Mouse (Mus musculus) hindbrain, embryonic 10.5 days (tissue): ENCODE results near the gene Apba2. TPM values are rescaled to one million over a fixed set of nuclear protein-coding genes. Genes with fewer than 3 reads are reported as not detected.
A peak's percentile ranks its signal among the peaks of the same experiment; 100 is the strongest.

Experiments used
- DNase-seq: peaks from one replicate; pipeline ENCODE4 v3.0.0-alpha.2; 2017; ENCODE audit warnings: low spot score
- H3K27ac ChIP-seq: fragments of 300-500 bp; sonication (generic); 2 replicates; pipeline ENCODE4 v1.5.1; 2016; ENCODE audit warnings: mild to moderate bottlenecking, moderate library complexity
- H3K27me3 ChIP-seq: fragments of 300-500 bp; sonication (generic); 2 replicates; pipeline ENCODE4 v1.6.1; 2016; ENCODE audit warnings: mild to moderate bottlenecking; ENCODE audit not compliant: poor library complexity, insufficient read depth, severe bottlenecking
- H3K36me3 ChIP-seq: fragments of 300-500 bp; sonication (generic); 2 replicates; pipeline ENCODE4 v1.6.1; 2016; ENCODE audit warnings: mild to moderate bottlenecking, moderate library complexity
- H3K4me1 ChIP-seq: fragments of 300-500 bp; sonication (generic); replicated peaks from 2 replicates; pipeline ENCODE4 v1.6.1; 2016; ENCODE audit warnings: mild to moderate bottlenecking
- H3K4me3 ChIP-seq: fragments of 300-500 bp; sonication (generic); 2 replicates; pipeline ENCODE4 v1.5.1; 2016; ENCODE audit warnings: mild to moderate bottlenecking, moderate library complexity
- H3K9me3 ChIP-seq: fragments of 300-500 bp; sonication (generic); 2 replicates; pipeline ENCODE4 v1.6.1; 2016; ENCODE audit warnings: mild to moderate bottlenecking, moderate library complexity
- WGBS: fragments of 180-500 bp; shearing (Covaris S2); methylation state at CpG from one replicate; pipeline ENCODE4 v1.1.7; 2016; 5-methylcytosine and 5-hydroxymethylcytosine counted together
- polyA plus RNA-seq: library from polyadenylated mRNA; unstranded; fragments of >200 nt; fragmentation: Nextera tagmentation; extraction: Ambion mirVana; gene quantifications from 2 replicates; pipeline ENCODE4 v1.2.1, GENCODE M21; 2016

Apba2 gene
- polyA plus RNA-seq, 1 experiment from 2014 or later, result 88.9 TPM

GRCm38 (mm10) chr7:64729785-64730184 lies 228.3 kb downstream of the Apba2 start:
- Histone ChIP-seq H3K27ac (no peak overlapping the region), H3K9me3 (no peaks in the 10 kb centered on the region), H3K36me3 (no peaks in the 10 kb centered on the region), H3K27me3 (no peaks in the 10 kb centered on the region), H3K4me1 (0 out of 2 replicates have a peak, but pooled peaks cover 7% of the 10 kb centered on the region), H3K4me3 (no peak overlapping the region)
- peak; percentile 73 for DNase-seq
- WGBS, result 31% methylated on average over 7 of the region's 7 CpGs

- DNase-seq, result peak; percentile 36
- peaks cover 32% of the 10 kb centered on the region for H3K4me1 ChIP-seq
- peaks cover 21% of the 10 kb centered on the region for H3K36me3 ChIP-seq
- peak overlapping the region; percentile 13; the same call in 1 of the 2 replicates for H3K27ac ChIP-seq
- no peaks in the 10 kb centered on the region for H3K9me3 ChIP-seq
- H3K4me3 ChIP-seq, result no peak overlapping the region
- WGBS, result 30% methylated on average over 11 of the region's 11 CpGs
- H3K27me3 ChIP-seq, result peaks cover 22% of the 10 kb centered on the region
These were observed 237.6 kb downstream of the Apba2 start for GRCm38 (mm10) chr7:64739131-64739530.

DNA sequence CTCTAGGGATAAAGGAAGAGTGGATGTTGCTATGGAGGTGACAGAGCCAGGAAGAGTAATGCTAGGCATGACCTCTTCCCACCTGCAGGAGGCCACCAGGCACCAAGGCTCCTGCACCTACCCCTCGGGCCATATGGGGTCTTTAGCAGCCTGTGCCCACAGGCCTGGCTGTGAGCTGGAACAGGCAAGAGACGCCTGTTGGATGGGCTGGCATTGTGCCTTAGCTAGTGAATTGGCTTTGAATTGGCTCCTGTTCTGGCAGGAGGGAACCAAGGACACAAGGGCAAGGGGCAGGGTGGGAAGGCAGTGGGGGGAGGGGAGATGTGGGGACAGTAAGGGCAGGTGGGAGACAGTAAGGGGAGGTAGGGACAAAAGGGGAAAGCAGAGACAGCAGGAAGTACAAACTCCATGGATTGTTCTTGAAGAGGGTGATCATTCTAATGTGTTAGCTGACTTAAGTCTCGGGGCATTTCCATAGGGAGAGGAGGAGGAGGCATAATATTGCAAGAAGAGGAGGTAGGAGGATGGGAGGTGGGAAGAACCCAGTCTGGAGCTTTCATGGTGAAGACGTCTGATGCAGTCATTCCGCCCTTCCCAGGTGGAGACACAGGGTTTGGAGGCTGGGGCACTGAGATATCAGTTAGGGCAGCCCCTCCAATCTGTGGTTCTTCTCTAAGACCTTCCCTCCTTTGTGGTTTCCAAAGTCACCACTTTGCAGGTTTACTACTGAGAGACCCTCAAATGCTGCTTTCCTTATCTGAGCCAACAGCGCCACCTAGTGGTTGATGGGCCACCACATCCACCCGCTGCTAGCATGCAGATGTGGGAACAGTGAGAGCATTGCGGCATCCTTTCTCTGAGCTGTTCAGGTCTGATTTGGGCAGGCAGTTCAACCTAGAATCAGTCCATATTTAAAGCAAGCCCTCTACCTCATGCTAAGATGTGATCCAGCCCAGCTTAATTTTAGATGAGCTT lies 240.1 kb downstream of the Apba2 start:
- H3K27ac ChIP-seq, result peak overlapping the region; percentile 23; the same call in 1 of the 2 replicates
- peak; percentile 90 for DNase-seq
- WGBS, result 32% methylated on average over 8 of the region's 8 CpGs
- peaks cover 42% of the 10 kb centered on the region for H3K36me3 ChIP-seq
- H3K27me3 ChIP-seq, result peaks cover 19% of the 10 kb centered on the region
- H3K9me3 ChIP-seq, result no peaks in the 10 kb centered on the region
- peaks cover 32% of the 10 kb centered on the region for H3K4me1 ChIP-seq
- H3K4me3 ChIP-seq, result no peak overlapping the region

- no peak overlapping the region for H3K27ac ChIP-seq
- peaks cover 24% of the 10 kb centered on the region for H3K4me1 ChIP-seq
- no peaks in the 10 kb centered on the region for H3K9me3 ChIP-seq
- peaks cover 46% of the 10 kb centered on the region for H3K36me3 ChIP-seq
- 89% methylated on average over 7 of the region's 7 CpGs for WGBS
- peaks cover 16% of the 10 kb centered on the region for H3K27me3 ChIP-seq
- no peak for DNase-seq
- H3K4me3 ChIP-seq, result no peak overlapping the region
These were observed 242.1 kb downstream of the Apba2 start for GRCm38 (mm10) chr7:64743610-64744009.

GRCm38 (mm10) chr7:64751465-64751864 lies 250.0 kb downstream of the Apba2 start:
- Histone ChIP-seq H3K4me1 (peaks cover 6% of the 10 kb centered on the region), H3K27me3 (no peaks in the 10 kb centered on the region), H3K4me3 (no peak overlapping the region), H3K36me3 (peaks cover 36% of the 10 kb centered on the region), H3K27ac (no peak overlapping the region), H3K9me3 (no peaks in the 10 kb centered on the region)
- DNase-seq, result peak; percentile 76
- WGBS, result 39% methylated on average over 5 of the region's 5 CpGs

GRCm38 (mm10) chr7:64752133-64752532 lies 250.6 kb downstream of the Apba2 start:
- no peaks in the 10 kb centered on the region for H3K9me3 ChIP-seq
- peaks cover 33% of the 10 kb centered on the region for H3K36me3 ChIP-seq
- peaks cover 6% of the 10 kb centered on the region for H3K4me1 ChIP-seq
- WGBS, result 93% methylated on average over 7 of the region's 7 CpGs
- no peaks in the 10 kb centered on the region for H3K27me3 ChIP-seq
- H3K4me3 ChIP-seq, result no peak overlapping the region
- no peak for DNase-seq
- no peak overlapping the region for H3K27ac ChIP-seq

DNA sequence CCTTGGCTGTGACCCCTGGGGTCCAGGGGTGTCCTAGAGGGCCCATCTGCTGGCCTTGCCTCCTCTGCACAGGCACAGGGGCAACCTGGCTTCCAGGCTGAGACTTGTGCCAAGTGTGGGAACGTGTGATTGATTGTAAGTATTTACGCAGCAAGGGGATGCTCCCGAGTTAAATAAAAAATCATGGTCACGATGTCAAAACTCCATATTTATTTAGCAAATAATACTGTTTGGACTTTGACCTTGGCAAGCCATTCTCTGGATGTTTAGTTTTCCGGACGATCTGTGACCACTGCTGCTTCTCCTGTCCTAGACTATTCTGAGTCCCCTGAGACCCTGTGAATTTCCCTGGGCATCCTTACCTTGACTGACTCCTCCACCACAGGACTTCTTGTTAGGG lies 252.2 kb downstream of the Apba2 start:
- no peaks in the 10 kb centered on the region for H3K27me3 ChIP-seq
- DNase-seq, result no peak
- H3K27ac ChIP-seq, result 0 out of 2 replicates have a peak overlapping the region, but pooled peaks have one; percentile 29

GRCm38 (mm10) chr7:64754161-64754560 lies 252.7 kb downstream of the Apba2 start:
- Histone ChIP-seq H3K27me3 (no peaks in the 10 kb centered on the region), H3K4me1 (peaks cover 6% of the 10 kb centered on the region), H3K4me3 (no peak overlapping the region), H3K9me3 (no peaks in the 10 kb centered on the region), H3K27ac (no peak overlapping the region), H3K36me3 (peaks cover 23% of the 10 kb centered on the region; the same call in 1 of the 2 replicates)
- 74% methylated on average over 7 of the region's 7 CpGs for whole genome bisulfite sequencing
- no peak for DNase-seq

More for the DNA sequence above, 252.2 kb downstream of the Apba2 start:
- Histone ChIP-seq H3K4me1 (peaks cover 6% of the 10 kb centered on the region), H3K4me3 (no peak overlapping the region), H3K36me3 (peaks cover 23% of the 10 kb centered on the region; the same call in 1 of the 2 replicates), H3K9me3 (no peaks in the 10 kb centered on the region)
- 80% methylated on average over 6 of the region's 6 CpGs for WGBS

DNA sequence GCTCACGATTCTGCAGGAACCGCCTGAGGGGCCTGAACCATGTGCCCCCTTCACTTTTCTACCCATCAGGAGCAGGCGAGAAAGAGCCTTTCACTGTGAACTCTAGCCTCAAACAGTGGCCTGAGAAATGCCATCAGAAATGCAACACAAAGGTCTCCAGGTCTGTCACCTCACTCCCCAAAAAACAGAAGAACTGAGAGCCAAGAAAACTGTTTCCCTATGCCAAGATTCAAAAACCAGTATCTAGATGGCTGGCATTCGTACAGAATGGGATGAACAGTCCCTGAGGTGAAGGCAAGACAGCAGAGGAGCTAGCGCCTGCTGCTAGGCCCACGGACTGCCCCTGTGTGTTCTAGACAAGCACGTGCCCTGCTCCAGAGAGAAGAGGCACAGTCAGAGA lies 253.6 kb downstream of the Apba2 start:
- H3K4me3 ChIP-seq, result no peak overlapping the region
- H3K36me3 ChIP-seq, result peaks cover 20% of the 10 kb centered on the region; the same call in 1 of the 2 replicates
- no peaks in the 10 kb centered on the region for H3K9me3 ChIP-seq
- 89% methylated on average over 7 of the region's 7 CpGs for WGBS
- H3K27me3 ChIP-seq, result no peaks in the 10 kb centered on the region
- no peak overlapping the region for H3K27ac ChIP-seq
- DNase-seq, result no peak
- peaks cover 6% of the 10 kb centered on the region for H3K4me1 ChIP-seq

DNA sequence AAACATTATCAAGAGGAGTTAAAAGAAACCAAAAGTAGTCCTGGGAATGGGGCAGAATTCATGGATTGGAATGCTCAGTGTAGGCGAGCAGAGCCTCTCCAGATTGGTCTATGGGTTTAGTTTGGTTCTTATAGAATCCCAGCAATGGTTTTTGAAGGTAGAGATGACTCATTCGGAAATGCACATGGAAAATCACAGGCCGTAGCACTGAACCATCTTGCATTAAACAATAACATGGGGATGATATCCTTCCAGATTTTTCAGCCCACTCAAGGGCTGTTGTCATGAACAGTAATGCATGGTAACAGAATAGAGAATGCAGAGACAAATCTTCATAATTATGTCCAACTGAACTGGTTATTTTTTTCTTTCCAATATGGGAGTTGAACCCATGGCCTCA lies 264.1 kb downstream of the Apba2 start:
- 91% methylated on average over 3 of the region's 3 CpGs for WGBS
- no peak for DNase-seq
- H3K27ac ChIP-seq, result no peak overlapping the region
- no peak overlapping the region for H3K4me3 ChIP-seq
- H3K27me3 ChIP-seq, result no peaks in the 10 kb centered on the region
- H3K36me3 ChIP-seq, result no peaks in the 10 kb centered on the region
- H3K4me1 ChIP-seq, result peaks cover 4% of the 10 kb centered on the region; the same call in 1 of the 2 replicates
- no peaks in the 10 kb centered on the region for H3K9me3 ChIP-seq

- 62% methylated on average over 7 of the region's 7 CpGs for WGBS
- Histone ChIP-seq H3K27ac (no peak overlapping the region), H3K4me1 (peaks cover 25% of the 10 kb centered on the region), H3K9me3 (no peaks in the 10 kb centered on the region), H3K27me3 (no peaks in the 10 kb centered on the region), H3K36me3 (no peaks in the 10 kb centered on the region), H3K4me3 (no peak overlapping the region)
- no peak for DNase-seq
These were observed 268.3 kb downstream of the Apba2 start for GRCm38 (mm10) chr7:64769768-64770167.

DNA sequence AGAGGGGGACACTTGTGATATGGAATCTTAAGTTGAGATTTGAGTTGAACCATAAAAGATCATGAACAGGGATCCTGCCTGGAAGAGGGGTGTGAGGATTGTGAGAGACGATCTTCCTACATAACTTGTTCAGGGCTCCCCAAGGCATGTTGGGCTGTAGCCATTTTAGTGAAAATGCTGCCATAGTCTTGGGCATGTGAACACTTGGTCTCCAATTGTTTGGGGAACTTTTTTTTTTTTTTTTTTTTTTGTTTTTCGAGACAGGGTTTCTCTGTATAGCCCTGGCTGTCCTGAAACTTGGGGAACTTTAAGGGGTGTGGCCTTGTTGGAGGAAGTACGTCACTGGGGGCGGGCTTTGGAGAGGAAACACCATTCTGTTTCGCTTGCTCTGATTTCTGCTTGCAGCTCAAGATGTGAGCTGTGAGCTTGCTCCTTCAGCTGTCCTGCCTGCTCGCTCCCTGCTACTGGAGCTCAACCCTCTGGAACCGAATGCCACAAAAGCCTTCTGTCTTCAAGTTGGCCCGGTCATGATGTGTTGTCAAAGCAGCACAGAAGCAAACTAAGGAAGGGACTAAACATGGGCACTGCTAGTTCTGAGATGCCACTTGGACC lies 269.4 kb downstream of the Apba2 start:
- Histone ChIP-seq H3K9me3 (no peaks in the 10 kb centered on the region), H3K27ac (no peak overlapping the region), H3K27me3 (no peaks in the 10 kb centered on the region), H3K4me3 (no peak overlapping the region), H3K36me3 (no peaks in the 10 kb centered on the region), H3K4me1 (peaks cover 25% of the 10 kb centered on the region)
- no peak for DNase-seq
- 85% methylated on average over 8 of the region's 8 CpGs for WGBS

DNA sequence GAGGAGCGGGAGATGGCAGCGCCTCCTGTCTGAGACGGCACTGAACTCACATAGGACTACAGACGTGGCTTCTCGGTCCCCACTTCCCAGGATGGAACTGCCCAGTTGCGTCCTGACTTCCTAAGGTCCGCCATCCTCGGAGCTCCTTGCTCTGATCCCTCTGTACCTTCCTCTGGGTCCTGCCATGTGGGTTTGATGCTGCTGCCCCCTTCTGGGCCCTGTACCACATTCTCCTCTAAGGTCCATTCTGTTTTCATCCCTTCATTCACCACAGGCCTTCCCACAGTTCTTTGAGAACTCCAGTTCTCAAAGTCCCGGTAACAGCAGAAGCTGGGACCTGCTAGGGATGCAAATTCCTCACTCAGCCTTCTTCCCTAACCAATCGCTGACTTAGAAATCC lies 272.0 kb downstream of the Apba2 start:
- H3K27ac ChIP-seq, result no peak overlapping the region
- WGBS, result 38% methylated on average over 10 of the region's 10 CpGs
- no peaks in the 10 kb centered on the region for H3K9me3 ChIP-seq
- H3K4me1 ChIP-seq, result peaks cover 25% of the 10 kb centered on the region
- no peak overlapping the region for H3K4me3 ChIP-seq
- H3K27me3 ChIP-seq, result no peaks in the 10 kb centered on the region
- peak; percentile 23 for DNase-seq
- H3K36me3 ChIP-seq, result no peaks in the 10 kb centered on the region
